Mouse (Mus musculus) large intestine, adult 2 months (tissue): ENCODE measurements around the gene Tifab. TPM values are rescaled to one million over a fixed set of nuclear protein-coding genes. Genes with fewer than 3 reads are reported as not detected.
"Not testable (repeated sequence)": the region's sequence is repeated elsewhere in the genome, so short reads cannot be mapped to it uniquely, and the experiment has no call there.

ENCODE experiments used
- DNase-seq: peaks from one replicate; pipeline ENCODE4 v3.0.0-alpha.2; 2012; ENCODE audit warnings: low read depth, low spot score
- WGBS: fragments of 180-500 bp; shearing (Covaris S2); methylation state at CpG from one replicate; pipeline ENCODE4 v1.1.7; 2018; 5-methylcytosine and 5-hydroxymethylcytosine counted together
- polyA plus RNA-seq: library from polyadenylated mRNA; depleted of rRNA; stranded (reverse); fragments of >200 nt; gene quantifications from 2 replicates; pipeline ENCODE4 v1.2.3, GENCODE M21; 2012; rRNA removed

The Tifab gene
- 7.0 and 8.8 TPM in 2 replicates for polyA plus RNA-seq

DNA sequence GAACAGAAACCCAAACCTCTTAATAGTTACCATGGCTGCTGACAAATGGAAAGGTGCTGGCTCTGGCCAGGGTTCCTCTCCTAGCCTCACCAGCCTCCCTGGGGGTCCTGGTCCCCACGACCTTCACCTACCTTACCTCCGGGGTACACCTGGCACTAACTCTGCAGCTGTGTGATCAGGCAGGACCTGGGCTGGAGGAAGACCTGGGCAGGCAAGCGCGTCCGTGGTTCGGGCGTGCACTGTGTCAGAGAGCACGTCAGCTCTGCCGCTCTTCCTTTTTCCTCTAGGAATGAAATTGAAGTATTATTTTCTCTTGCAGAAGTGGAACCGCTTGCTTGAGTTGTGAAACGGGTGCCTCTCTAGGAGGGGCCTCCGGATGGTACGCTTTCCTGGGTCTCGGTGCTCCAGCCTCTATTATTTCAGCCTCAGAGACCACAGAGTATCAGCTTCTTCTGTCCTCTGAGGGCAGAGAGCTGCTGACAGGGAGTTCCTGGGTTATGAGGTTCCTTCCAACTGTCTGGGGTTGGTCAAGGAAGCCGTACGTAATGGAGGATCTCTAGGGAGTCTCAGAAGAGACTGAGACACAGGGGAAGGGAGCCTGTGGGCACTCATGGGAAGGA is at the start of gene Tifab:
Gene Tifab (minus strand): TSS at position 470 of the 620 bp plus-strand sequence.
- WGBS, result 75% methylated on average over 16 of the region's 16 CpGs
- no peak for DNase-seq

GRCm38 (mm10) chr13:56226175-56226954 is 47.7 kb upstream of the Tifab start:
- 19% methylated on average over 10 of the region's 10 CpGs for WGBS
- no peak for DNase-seq

DNA sequence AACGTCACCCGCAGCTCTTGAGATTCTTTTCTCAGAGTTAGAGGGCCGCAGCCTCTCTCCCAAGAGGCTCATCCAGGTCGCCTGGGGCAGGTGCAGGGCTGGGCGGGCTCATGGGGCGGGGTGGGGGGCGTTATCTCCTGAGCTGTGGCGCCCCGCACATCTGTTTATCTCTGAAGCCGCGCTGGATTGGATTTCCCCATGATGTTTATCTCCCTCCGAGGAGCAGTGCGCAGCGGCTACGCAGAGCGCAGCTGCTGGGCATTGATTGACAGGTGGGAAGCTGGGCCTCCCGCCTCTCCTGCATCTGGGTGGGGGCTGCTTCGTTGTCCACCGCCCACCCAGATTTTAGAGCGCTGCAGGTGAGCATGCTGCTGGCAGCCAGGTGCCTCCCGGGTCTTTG is 44.9 kb upstream of the Tifab start:
- DNase-seq, result no peak
- 13% methylated on average over 21 of the region's 21 CpGs for WGBS

DNA sequence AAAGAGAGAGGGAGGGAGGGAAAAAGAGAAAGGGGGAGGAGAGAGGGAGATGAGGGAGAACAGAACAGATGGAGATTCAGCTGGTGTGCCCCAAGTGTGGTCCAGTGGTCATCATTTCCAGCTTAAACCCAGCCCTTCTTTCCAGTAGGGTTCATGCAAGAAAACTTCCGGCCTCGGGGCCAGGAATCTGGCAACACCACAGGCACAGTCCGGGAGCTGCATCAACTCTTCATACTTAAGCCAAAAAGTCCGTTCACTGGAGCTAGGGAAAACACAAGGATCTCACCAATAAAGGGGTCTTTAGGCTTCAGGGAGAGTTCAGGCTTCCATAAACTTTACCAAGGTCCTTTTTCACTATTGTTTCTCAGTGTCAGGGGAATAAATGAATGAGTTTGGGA is 44.2 kb upstream of the Tifab start:
- DNase-seq, result no peak
- 11% methylated on average over 4 of the region's 4 CpGs for WGBS

- DNase-seq, result no peak
- 7% methylated on average over 50 of the region's 50 CpGs for WGBS
These were observed 43.5 kb upstream of the Tifab start for GRCm38 (mm10) chr13:56221995-56222848.

DNA sequence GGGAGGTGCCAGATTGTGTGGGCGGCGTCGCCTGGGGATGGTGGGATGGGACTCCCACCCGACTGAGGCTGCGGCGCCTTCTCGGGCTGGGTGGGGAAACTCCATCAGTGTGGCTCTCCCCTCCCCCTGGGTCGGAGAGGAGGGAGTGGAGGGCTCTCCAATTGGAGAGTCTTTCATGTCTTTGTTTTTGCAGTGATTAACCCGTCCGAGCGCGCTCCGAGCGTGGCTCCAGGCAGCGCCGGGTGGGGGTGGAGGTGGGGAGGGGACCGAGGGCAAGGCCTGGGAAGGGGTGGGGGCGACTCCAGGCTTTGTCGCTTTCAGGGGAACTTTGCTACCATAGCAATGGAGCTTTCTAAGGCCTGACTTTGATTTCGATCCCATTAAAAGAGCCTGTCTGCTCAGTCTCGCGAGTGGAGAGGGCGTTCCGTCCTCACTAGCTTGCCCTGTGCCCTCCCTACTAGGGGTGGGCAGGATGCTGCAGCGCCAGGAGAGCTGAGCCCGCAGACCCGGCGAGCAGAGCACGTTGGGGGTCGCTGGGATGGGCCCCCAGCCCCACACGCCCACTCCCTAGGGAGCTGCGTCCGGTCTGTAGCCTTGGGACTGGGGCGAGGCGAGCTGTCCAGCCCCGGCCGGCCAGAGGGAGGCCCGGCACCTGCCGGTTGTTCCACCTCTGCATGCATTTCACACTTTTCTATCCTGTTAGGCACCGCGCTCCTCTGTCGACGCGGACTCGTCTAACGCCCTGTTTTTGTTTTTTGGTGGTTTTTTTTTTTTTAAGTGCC is 42.6 kb upstream of the Tifab start:
- WGBS, result 3% methylated on average over 46 of the region's 46 CpGs
- no peak for DNase-seq

DNA sequence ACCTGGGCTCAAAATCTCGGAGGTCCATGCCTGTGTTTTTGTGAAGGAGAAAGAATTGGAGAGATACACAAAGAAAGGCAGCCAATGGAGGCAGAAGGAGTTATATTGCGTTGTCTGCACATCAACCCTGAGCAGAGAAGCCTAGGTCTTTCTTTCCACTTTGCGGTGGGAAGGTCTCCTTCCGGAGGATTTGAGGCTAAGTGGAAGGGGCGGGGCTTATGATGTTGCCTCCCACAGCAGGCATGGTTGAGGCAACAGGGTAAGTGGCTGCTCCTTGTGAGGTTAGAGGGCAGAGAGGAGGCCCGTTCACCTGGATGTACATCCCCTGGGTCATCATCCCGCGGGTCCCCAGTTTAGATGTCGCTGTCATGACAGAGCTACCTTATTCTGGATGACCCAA is 40.6 kb upstream of the Tifab start:
- WGBS, result 58% methylated on average over 9 of the region's 9 CpGs
- no peak for DNase-seq

- 29% methylated on average over 4 of the region's 4 CpGs for WGBS
These were observed 37.4 kb upstream of the Tifab start for GRCm38 (mm10) chr13:56216090-56216489.

GRCm38 (mm10) chr13:56214633-56215032 is 35.9 kb upstream of the Tifab start:
- no peak for DNase-seq
- 67% methylated on average over 5 of the region's 5 CpGs for WGBS

More at GRCm38 (mm10) chr13:56216090-56216489, 37.4 kb upstream of the Tifab start:
- DNase-seq, result no peak

DNA sequence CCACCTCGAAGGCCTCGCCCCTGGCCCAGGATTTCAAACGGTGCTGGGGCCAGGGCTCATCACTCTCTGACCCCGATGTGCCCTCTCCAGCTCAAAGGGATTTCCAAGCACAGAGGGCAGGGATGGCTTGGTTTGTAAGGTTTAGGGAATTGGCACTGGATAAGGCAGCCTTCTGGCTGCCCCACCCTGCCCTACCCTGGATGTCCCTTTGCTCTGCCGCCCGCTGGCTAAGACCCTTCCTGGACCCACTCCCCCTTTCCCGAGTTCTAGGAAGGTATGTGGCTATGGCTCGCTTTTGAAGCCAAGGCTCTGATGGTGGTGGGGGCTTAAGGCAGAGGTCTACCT is 30.4 kb upstream of the Tifab start:
- DNase-seq, result no peak
- WGBS, result 27% methylated on average over 8 of the region's 8 CpGs

GRCm38 (mm10) chr13:56208225-56209066 is 29.8 kb upstream of the Tifab start:
- WGBS, result 19% methylated on average over 34 of the region's 35 CpGs

DNA sequence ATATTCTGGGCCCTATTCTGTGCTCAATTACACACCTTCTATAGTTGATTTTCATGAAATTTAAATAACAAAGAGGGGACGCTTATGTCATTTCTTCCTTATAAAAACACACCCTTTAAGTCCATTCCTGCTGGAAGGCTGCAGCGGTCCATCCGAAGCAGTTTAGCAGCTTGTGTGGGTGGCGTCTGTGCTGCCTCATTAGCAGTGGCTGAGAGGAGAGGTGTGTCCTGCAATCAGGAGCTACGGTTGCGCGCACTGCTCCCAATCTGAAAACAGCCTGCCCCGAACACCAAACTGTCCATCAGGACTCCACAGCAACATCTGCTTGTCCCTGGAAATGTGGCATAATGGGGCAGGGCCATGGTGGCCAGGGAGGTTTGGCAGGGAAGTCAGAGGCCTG is 20.8 kb upstream of the Tifab start:
- 61% methylated on average over 8 of the region's 8 CpGs for WGBS
- no peak for DNase-seq

More at GRCm38 (mm10) chr13:56208225-56209066, 29.8 kb upstream of the Tifab start:
- DNase-seq, result no peak

DNA sequence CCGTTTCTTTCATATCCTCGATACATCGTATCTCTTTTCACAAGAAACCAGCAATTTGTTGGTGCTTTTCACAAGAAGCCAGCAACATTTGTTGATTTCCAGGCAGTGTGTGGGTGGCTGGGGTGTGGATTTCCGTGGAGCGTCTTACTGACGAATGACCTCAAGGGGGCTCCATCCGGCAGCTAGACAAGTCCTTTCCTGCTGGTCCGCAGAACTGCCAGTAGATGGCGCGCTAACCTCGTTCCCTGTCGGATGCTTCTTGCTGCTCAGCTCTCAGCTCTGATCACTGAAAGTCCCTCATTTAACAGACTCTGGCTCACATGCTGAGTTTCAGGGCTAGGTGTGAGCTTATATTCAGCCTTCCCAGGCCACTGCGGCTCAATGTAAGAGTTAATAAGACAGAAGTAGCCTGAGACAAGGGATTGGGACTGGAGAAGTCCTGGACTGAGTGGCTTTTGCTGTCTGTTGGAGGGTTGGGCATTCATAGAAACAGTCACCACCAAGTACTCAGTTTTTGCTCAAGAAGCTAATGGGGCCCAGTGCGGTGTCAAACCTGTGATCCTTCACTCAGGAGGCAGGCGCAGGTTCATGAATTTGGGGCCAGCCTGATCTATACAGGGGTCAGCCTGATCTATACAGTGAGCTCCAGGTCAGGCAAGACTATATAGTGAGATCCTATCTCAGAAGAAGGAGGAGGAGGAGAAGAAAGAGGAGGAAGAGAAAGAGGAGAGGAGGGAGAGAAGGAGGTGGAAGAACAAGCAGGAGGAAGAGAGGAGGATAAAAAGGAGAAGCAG is 19.0 kb upstream of the Tifab start:
- WGBS, result 11% methylated on average over 15 of the region's 15 CpGs
- DNase-seq, result peak; percentile 82

- 64% methylated on average over 12 of the region's 12 CpGs for WGBS
- no peak for DNase-seq
These were observed 18.3 kb upstream of the Tifab start for GRCm38 (mm10) chr13:56197031-56197430.

GRCm38 (mm10) chr13:56195824-56196223 is 17.1 kb upstream of the Tifab start:
- WGBS, result 85% methylated on average over 10 of the region's 11 CpGs
- not testable (repeated sequence) for DNase-seq

DNA sequence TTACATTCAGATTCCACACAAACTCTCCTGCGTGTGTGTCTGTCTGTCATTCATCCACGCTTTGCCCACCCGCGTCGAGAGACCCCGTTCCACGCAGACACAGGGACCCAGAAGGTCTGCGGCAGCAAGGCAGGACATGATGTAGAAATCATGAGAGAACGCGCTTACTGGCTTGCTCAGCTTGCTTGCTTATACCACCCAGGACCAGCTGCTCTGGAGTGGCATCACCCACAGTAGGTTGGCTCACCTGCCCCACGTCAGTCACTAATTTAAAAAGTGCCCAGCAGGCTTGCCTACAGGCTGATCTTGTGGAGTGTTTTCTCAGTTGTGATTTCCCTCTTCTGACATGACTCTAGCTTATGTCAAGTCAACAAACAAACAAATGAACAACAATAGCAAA is 15.5 kb upstream of the Tifab start:
- DNase-seq, result not testable (repeated sequence)
- 59% methylated on average over 11 of the region's 11 CpGs for WGBS

GRCm38 (mm10) chr13:56191225-56191624 is 12.5 kb upstream of the Tifab start:
- WGBS, result 21% methylated on average over 3 of the region's 3 CpGs
- DNase-seq, result no peak

DNA sequence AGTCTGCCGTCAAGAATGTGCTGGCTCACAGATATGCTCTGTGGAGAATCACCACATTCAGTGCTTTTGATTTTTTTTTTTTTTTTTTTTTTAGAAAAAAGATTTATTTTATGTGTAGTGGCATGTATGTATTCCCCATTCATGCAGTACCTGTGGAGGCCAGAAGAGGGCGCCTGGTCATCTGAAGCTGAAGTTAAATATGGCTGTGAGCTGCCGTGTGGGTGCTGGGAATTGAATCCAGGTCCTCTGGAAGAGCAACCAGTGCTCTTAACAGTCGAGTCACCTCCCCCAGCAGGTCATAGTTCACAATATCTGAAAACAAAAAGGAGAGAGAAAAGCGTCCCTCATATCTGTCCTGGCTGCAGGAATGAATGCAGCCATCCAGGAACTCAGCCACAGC is 11.0 kb upstream of the Tifab start:
- no peak for DNase-seq
- 77% methylated on average over 5 of the region's 5 CpGs for WGBS
